In the genomic region with DNA sequence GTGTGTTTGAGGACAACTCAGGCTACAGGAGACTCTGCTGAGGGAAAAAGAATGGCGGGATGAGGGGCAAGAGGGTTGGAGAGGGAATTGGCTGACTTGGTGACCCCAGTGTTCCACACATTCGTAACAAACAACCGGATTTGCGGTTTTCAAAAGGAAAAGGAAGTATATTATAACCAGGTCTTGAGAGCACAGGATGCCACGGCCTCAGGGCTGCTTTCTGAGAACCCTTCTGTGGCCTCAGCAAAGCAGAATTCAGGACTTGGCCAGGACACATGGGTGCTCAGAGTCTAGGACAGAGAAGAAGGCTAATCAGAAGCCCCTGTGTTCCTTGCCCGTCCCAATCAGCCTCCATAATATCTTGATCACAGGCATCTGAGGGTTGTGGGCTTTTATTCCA, we compare ENCODE assay signal across 51 mouse cellular contexts. TPM values are rescaled to one million over a fixed set of nuclear protein-coding genes. Genes with fewer than 3 reads are reported as not detected.
"Had no signal": no experiment of that assay in that cellular context is flagged by ENCODE, and none has a peak within 500 bp of the region (broad histone marks: within the 10 kb centered on the region; RNA-seq: fewer than 3 reads in every experiment).

No protein-coding gene starts in this region.

- H3K9ac ChIP-seq: heart, embryonic 12.5 days; heart, embryonic 13.5 days; heart, embryonic 15.5 days; hindbrain, embryonic 12.5 days; hindbrain, embryonic 13.5 days; hindbrain, embryonic 14.5 days; hindbrain, embryonic 15.5 days; intestine, embryonic 15.5 days; kidney, embryonic 15.5 days had no signal

- H3K36me3 ChIP-seq: heart, embryonic 12.5 days; heart, embryonic 13.5 days; heart, embryonic 15.5 days; hindbrain, embryonic 10.5 days; hindbrain, embryonic 12.5 days; hindbrain, embryonic 13.5 days; hindbrain, embryonic 15.5 days; intestine, embryonic 15.5 days; kidney, embryonic 15.5 days had no signal

- H3K27ac ChIP-seq: heart, embryonic 13.5 days; heart, embryonic 15.5 days; hindbrain, embryonic 10.5 days; hindbrain, embryonic 12.5 days; hindbrain, embryonic 13.5 days; hindbrain, embryonic 14.5 days; hindbrain, embryonic 15.5 days; hindbrain, postnatal 0 days; intestine, embryonic 15.5 days; kidney, embryonic 15.5 days; kidney, postnatal 0 days; layer of hippocampus, adult 2 months; left cerebral cortex, adult 2 months had no signal

- DNase-seq: heart, postnatal 10 days; heart, postnatal 14 days; heart, postnatal 36 days; heart, postnatal 4 days; kidney, adult 11 months; kidney, adult 18-20 months; kidney, adult 2 months; kidney, adult 8-10 months; kidney, adult 9 months; kidney, postnatal 10 days; kidney, postnatal 14 days; kidney, postnatal 25 days; kidney, postnatal 36 days; kidney, postnatal 4 days; layer of hippocampus, adult 9-11 months; layer of hippocampus, postnatal 36 days had no signal

- H3K4me3 ChIP-seq: heart, embryonic 12.5 days; heart, embryonic 13.5 days; heart, embryonic 15.5 days; hindbrain, embryonic 10.5 days; hindbrain, embryonic 12.5 days; hindbrain, embryonic 13.5 days; hindbrain, embryonic 15.5 days; intestine, embryonic 15.5 days; kidney, embryonic 15.5 days; layer of hippocampus, adult 2 months; left cerebral cortex, adult 2 months had no signal

- H3K9me3 ChIP-seq: heart, embryonic 12.5 days; heart, embryonic 13.5 days; heart, embryonic 15.5 days; hindbrain, embryonic 10.5 days; hindbrain, embryonic 12.5 days; hindbrain, embryonic 13.5 days; hindbrain, embryonic 15.5 days; intestine, embryonic 15.5 days; kidney, embryonic 15.5 days had no signal

- H3K4me1 ChIP-seq: heart, embryonic 12.5 days; heart, embryonic 13.5 days; heart, embryonic 15.5 days; hindbrain, embryonic 10.5 days; hindbrain, embryonic 12.5 days; hindbrain, embryonic 13.5 days; hindbrain, embryonic 15.5 days; intestine, embryonic 15.5 days; kidney, embryonic 15.5 days had no signal

- ATAC-seq: hindbrain, embryonic 16.5 days; hindbrain, postnatal 0 days; inflammation-experienced regulatory T-cells, adult 6 months; intestine, embryonic 15.5 days; intestine, embryonic 16.5 days; intestine, postnatal 0 days had no signal

- H3K27me3 ChIP-seq: heart, embryonic 12.5 days; heart, embryonic 13.5 days; heart, embryonic 15.5 days; hindbrain, embryonic 12.5 days; hindbrain, embryonic 13.5 days; hindbrain, embryonic 15.5 days; intestine, embryonic 15.5 days; kidney, embryonic 15.5 days had no signal

- H3K4me2 ChIP-seq: heart, embryonic 11.5 days; heart, embryonic 12.5 days; heart, embryonic 13.5 days; heart, embryonic 15.5 days; hindbrain, embryonic 12.5 days; hindbrain, embryonic 13.5 days; hindbrain, embryonic 14.5 days; hindbrain, embryonic 15.5 days; intestine, embryonic 15.5 days; kidney, embryonic 15.5 days had no signal

RNA-seq across cellular contexts. Expression of a gene that starts 0.6 kb away (rescaled TPM):
- total RNA-seq: heart, postnatal 10 days; heart, postnatal 14 days; heart, postnatal 25 days; heart, postnatal 36 days; heart, postnatal 4 days; hindbrain, postnatal 0 days; layer of hippocampus, adult 18-20 months; layer of hippocampus, adult 2 months; layer of hippocampus, adult 8-10 months; layer of hippocampus, postnatal 10 days; layer of hippocampus, postnatal 14 days; layer of hippocampus, postnatal 25 days; layer of hippocampus, postnatal 36 days; left cerebral cortex, adult 18-20 months; left cerebral cortex, adult 2 months; left cerebral cortex, adult 8-10 months had no signal
- polyA plus RNA-seq: heart, embryonic 11.5 days; heart, embryonic 12.5 days; heart, embryonic 13.5 days; heart, embryonic 14.5 days; heart, embryonic 15.5 days; heart, embryonic 16.5 days; heart, postnatal 0 days; hindbrain, embryonic 10.5 days; hindbrain, embryonic 11.5 days; hindbrain, embryonic 12.5 days; hindbrain, embryonic 13.5 days; hindbrain, embryonic 14.5 days; hindbrain, embryonic 15.5 days; hindbrain, embryonic 16.5 days; hindbrain, postnatal 0 days; inflammation-experienced regulatory T-cells, adult 6 months; intestine, embryonic 14.5 days; intestine, embryonic 15.5 days; intestine, embryonic 16.5 days; intestine, postnatal 0 days; kidney, adult 2 months; kidney, embryonic 14.5 days; kidney, embryonic 15.5 days; kidney, embryonic 16.5 days; kidney, postnatal 0 days; large intestine, adult 2 months had no signal

RNA-seq across cellular contexts. Expression of a gene that starts 13.0 kb away (rescaled TPM):
- total RNA-seq: heart, postnatal 10 days; heart, postnatal 14 days; heart, postnatal 25 days; heart, postnatal 36 days; heart, postnatal 4 days; hindbrain, postnatal 0 days; layer of hippocampus, adult 18-20 months; layer of hippocampus, adult 2 months; layer of hippocampus, adult 8-10 months; layer of hippocampus, postnatal 10 days; layer of hippocampus, postnatal 14 days; layer of hippocampus, postnatal 25 days; layer of hippocampus, postnatal 36 days; left cerebral cortex, adult 18-20 months; left cerebral cortex, adult 2 months; left cerebral cortex, adult 8-10 months had no signal
- polyA plus RNA-seq: heart, embryonic 11.5 days; heart, embryonic 12.5 days; heart, embryonic 13.5 days; heart, embryonic 14.5 days; heart, embryonic 15.5 days; heart, embryonic 16.5 days; heart, postnatal 0 days; hindbrain, embryonic 10.5 days; hindbrain, embryonic 11.5 days; hindbrain, embryonic 12.5 days; hindbrain, embryonic 13.5 days; hindbrain, embryonic 14.5 days; hindbrain, embryonic 15.5 days; hindbrain, embryonic 16.5 days; hindbrain, postnatal 0 days; inflammation-experienced regulatory T-cells, adult 6 months; intestine, embryonic 14.5 days; intestine, embryonic 15.5 days; intestine, embryonic 16.5 days; intestine, postnatal 0 days; kidney, adult 2 months; kidney, embryonic 14.5 days; kidney, embryonic 15.5 days; kidney, embryonic 16.5 days; kidney, postnatal 0 days; large intestine, adult 2 months had no signal

RNA-seq across cellular contexts. Expression of a gene that starts 17.3 kb away (rescaled TPM):
- total RNA-seq: heart, postnatal 10 days; heart, postnatal 14 days; heart, postnatal 25 days; heart, postnatal 36 days; heart, postnatal 4 days; hindbrain, postnatal 0 days; layer of hippocampus, adult 18-20 months; layer of hippocampus, adult 2 months; layer of hippocampus, adult 8-10 months; layer of hippocampus, postnatal 10 days; layer of hippocampus, postnatal 14 days; layer of hippocampus, postnatal 25 days; layer of hippocampus, postnatal 36 days; left cerebral cortex, adult 18-20 months; left cerebral cortex, adult 2 months; left cerebral cortex, adult 8-10 months had no signal
- polyA plus RNA-seq: heart, embryonic 11.5 days; heart, embryonic 12.5 days; heart, embryonic 13.5 days; heart, embryonic 14.5 days; heart, embryonic 15.5 days; heart, embryonic 16.5 days; heart, postnatal 0 days; hindbrain, embryonic 10.5 days; hindbrain, embryonic 11.5 days; hindbrain, embryonic 12.5 days; hindbrain, embryonic 13.5 days; hindbrain, embryonic 14.5 days; hindbrain, embryonic 15.5 days; hindbrain, embryonic 16.5 days; hindbrain, postnatal 0 days; inflammation-experienced regulatory T-cells, adult 6 months; intestine, embryonic 14.5 days; intestine, embryonic 15.5 days; intestine, embryonic 16.5 days; intestine, postnatal 0 days; kidney, adult 2 months; kidney, embryonic 14.5 days; kidney, embryonic 15.5 days; kidney, embryonic 16.5 days; kidney, postnatal 0 days; large intestine, adult 2 months had no signal

RNA-seq across cellular contexts. Expression of a gene that starts 32.0 kb away (rescaled TPM):
- total RNA-seq: heart, postnatal 10 days; heart, postnatal 14 days; heart, postnatal 25 days; heart, postnatal 36 days; heart, postnatal 4 days; hindbrain, postnatal 0 days; layer of hippocampus, adult 18-20 months; layer of hippocampus, adult 2 months; layer of hippocampus, adult 8-10 months; layer of hippocampus, postnatal 10 days; layer of hippocampus, postnatal 14 days; layer of hippocampus, postnatal 25 days; layer of hippocampus, postnatal 36 days; left cerebral cortex, adult 18-20 months; left cerebral cortex, adult 2 months; left cerebral cortex, adult 8-10 months had no signal
- polyA plus RNA-seq: heart, embryonic 11.5 days; heart, embryonic 12.5 days; heart, embryonic 13.5 days; heart, embryonic 14.5 days; heart, embryonic 15.5 days; heart, embryonic 16.5 days; heart, postnatal 0 days; hindbrain, embryonic 10.5 days; hindbrain, embryonic 11.5 days; hindbrain, embryonic 12.5 days; hindbrain, embryonic 13.5 days; hindbrain, embryonic 14.5 days; hindbrain, embryonic 15.5 days; hindbrain, embryonic 16.5 days; hindbrain, postnatal 0 days; inflammation-experienced regulatory T-cells, adult 6 months; intestine, embryonic 14.5 days; intestine, embryonic 15.5 days; intestine, embryonic 16.5 days; intestine, postnatal 0 days; kidney, adult 2 months; kidney, embryonic 14.5 days; kidney, embryonic 15.5 days; kidney, embryonic 16.5 days; kidney, postnatal 0 days; large intestine, adult 2 months had no signal

RNA-seq across cellular contexts. Expression of a gene that starts 42.9 kb away (rescaled TPM):
- total RNA-seq: heart, postnatal 10 days; heart, postnatal 14 days; heart, postnatal 25 days; heart, postnatal 36 days; heart, postnatal 4 days; hindbrain, postnatal 0 days; layer of hippocampus, adult 18-20 months; layer of hippocampus, adult 2 months; layer of hippocampus, adult 8-10 months; layer of hippocampus, postnatal 10 days; layer of hippocampus, postnatal 14 days; layer of hippocampus, postnatal 25 days; layer of hippocampus, postnatal 36 days; left cerebral cortex, adult 18-20 months; left cerebral cortex, adult 2 months; left cerebral cortex, adult 8-10 months had no signal
- polyA plus RNA-seq: heart, embryonic 11.5 days; heart, embryonic 12.5 days; heart, embryonic 13.5 days; heart, embryonic 14.5 days; heart, embryonic 15.5 days; heart, embryonic 16.5 days; heart, postnatal 0 days; hindbrain, embryonic 10.5 days; hindbrain, embryonic 11.5 days; hindbrain, embryonic 12.5 days; hindbrain, embryonic 13.5 days; hindbrain, embryonic 14.5 days; hindbrain, embryonic 15.5 days; hindbrain, embryonic 16.5 days; hindbrain, postnatal 0 days; inflammation-experienced regulatory T-cells, adult 6 months; intestine, embryonic 14.5 days; intestine, embryonic 15.5 days; intestine, embryonic 16.5 days; intestine, postnatal 0 days; kidney, adult 2 months; kidney, embryonic 14.5 days; kidney, embryonic 15.5 days; kidney, embryonic 16.5 days; kidney, postnatal 0 days; large intestine, adult 2 months had no signal
